Mouse (Mus musculus) forebrain, embryonic 13.5 days (tissue): Measurements from ENCODE around the gene Ighmbp2. TPM values are rescaled to one million over a fixed set of nuclear protein-coding genes. Genes with fewer than 3 reads are reported as not detected.

Source experiments
- ATAC-seq: fragments of 200-750 bp; cut with Nextera tagmentation; 2 replicates; pipeline ENCODE4 v1.8.0; 2017
- H3K27ac ChIP-seq: fragments of 300-500 bp; sonication (generic); 2 replicates; pipeline ENCODE4 v1.5.1; 2015; ENCODE audit warnings: inconsistent platforms, mild to moderate bottlenecking, moderate library complexity
- H3K27me3 ChIP-seq: fragments of 300-500 bp; sonication (generic); 2 replicates; pipeline ENCODE4 v1.6.1; 2015; ENCODE audit warnings: mild to moderate bottlenecking, inconsistent platforms
- H3K36me3 ChIP-seq: fragments of 300-500 bp; sonication (generic); 2 replicates; pipeline ENCODE4 v1.6.1; 2015; ENCODE audit warnings: mild to moderate bottlenecking, inconsistent platforms; ENCODE audit not compliant: poor library complexity, severe bottlenecking
- H3K4me1 ChIP-seq: fragments of 300-500 bp; sonication (generic); 2 replicates; pipeline ENCODE4 v1.6.1; 2015; ENCODE audit warnings: inconsistent platforms
- H3K4me2 ChIP-seq: fragments of 300-500 bp; sonication (generic); 2 replicates; pipeline ENCODE4 v1.6.1; 2015; ENCODE audit warnings: inconsistent platforms, mild to moderate bottlenecking, moderate library complexity
- H3K4me3 ChIP-seq: fragments of 300-500 bp; sonication (generic); 2 replicates; pipeline ENCODE4 v1.5.1; 2015; ENCODE audit warnings: mild to moderate bottlenecking, inconsistent platforms
- H3K9ac ChIP-seq: fragments of 300-500 bp; sonication (generic); 2 replicates; pipeline ENCODE4 v1.6.1; 2015; ENCODE audit warnings: mild to moderate bottlenecking, inconsistent platforms
- H3K9me3 ChIP-seq: fragments of 300-500 bp; sonication (generic); replicated peaks from 2 replicates; pipeline ENCODE4 v1.6.1; 2016; ENCODE audit warnings: inconsistent platforms
- WGBS: fragments of 180-500 bp; shearing (Covaris S2); methylation state at CpG from one replicate; pipeline ENCODE4 v1.1.7; 2015; 5-methylcytosine and 5-hydroxymethylcytosine counted together
- polyA plus RNA-seq: library from polyadenylated mRNA; unstranded; fragments of >200 nt; fragmentation: Nextera tagmentation; extraction: Ambion mirVana; gene quantifications from 2 replicates; pipeline ENCODE4 v1.2.1, GENCODE M21; 2015

The Ighmbp2 gene
- polyA plus RNA-seq, result 10.6 and 12.3 TPM in 2 replicates

DNA sequence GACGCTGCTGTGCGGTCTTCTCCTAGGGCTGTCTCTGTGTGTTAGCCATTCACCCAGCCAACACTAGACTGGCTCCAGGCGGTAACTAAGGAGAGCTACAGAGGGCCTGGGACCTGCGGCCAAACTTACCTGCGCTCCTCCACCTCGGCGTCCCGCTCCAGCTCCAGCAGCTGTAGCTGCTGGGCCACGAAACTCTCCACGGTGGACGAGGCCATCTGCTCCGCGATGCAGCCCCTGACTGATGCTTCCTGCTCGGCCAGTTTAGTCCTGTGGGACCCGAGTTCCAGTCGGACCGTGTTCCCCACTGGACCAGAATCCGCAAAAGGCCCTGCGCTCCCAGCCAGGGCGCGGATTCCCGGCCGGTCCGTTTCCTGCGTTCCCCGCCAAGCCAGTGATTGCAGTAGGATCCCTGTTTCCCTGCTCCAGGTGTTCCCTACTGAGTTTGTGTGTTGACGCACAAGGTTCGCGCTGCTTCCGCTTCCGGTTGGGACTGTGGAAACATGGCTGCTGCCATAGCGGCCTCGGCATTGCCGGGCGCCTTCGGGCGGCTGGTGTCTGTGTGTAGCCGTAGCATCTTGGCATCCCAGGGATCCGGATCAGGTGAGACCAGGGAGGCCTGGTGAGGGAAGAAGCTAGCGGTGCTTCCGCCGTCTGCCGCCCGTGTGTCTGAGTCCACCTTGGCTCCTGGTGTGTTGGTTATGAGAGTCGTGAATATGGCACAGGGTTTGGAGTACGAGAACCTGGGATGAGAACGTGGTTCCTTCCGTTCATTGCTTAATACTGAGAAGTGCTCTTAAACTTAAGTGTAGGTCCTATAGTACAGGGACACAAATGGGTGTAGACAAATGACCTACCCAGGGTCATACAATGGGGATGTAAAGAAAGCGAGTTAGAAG is at the start of gene Ighmbp2, which contains the start of gene Mrpl21:
Gene Ighmbp2, minus strand, starts transcription at position 446 of the 896 bp plus-strand sequence.
Gene Mrpl21, plus strand, starts transcription at position 330 of the 896 bp plus-strand sequence.
- Histone ChIP-seq H3K4me3 (peak within 1 kb of the TSS; percentile 82), H3K9ac (peak within 1 kb of the TSS; percentile 84), H3K9me3 (no peaks in the 10 kb centered on the region), H3K27ac (peak within 1 kb of the TSS; percentile 63), H3K36me3 (peaks cover 55% of the 10 kb centered on the region), H3K4me2 (peak within 1 kb of the TSS; percentile 81), H3K27me3 (no peaks in the 10 kb centered on the region), H3K4me1 (peaks cover 20% of the 10 kb centered on the region)
- peak; percentile 95 for ATAC-seq
- WGBS, result under 1% methylated on average over 49 of the region's 49 CpGs

- 85% methylated on average over 12 of the region's 12 CpGs for WGBS
- H3K9me3 ChIP-seq, result no peaks in the 10 kb centered on the region
- H3K27me3 ChIP-seq, result peaks cover 28% of the 10 kb centered on the region
- no peak overlapping the region; the same call in 1 of the 2 replicates for H3K27ac ChIP-seq
- H3K9ac ChIP-seq, result no peak overlapping the region
- H3K36me3 ChIP-seq, result no peaks in the 10 kb centered on the region
- H3K4me1 ChIP-seq, result peaks cover 40% of the 10 kb centered on the region
- no peak overlapping the region for H3K4me3 ChIP-seq
- no peak for ATAC-seq
- H3K4me2 ChIP-seq, result peak overlapping the region; percentile 96; the same call in 1 of the 2 replicates
These were observed 43.7 kb upstream of the Ighmbp2 start for GRCm38 (mm10) chr19:3326479-3327047.

DNA sequence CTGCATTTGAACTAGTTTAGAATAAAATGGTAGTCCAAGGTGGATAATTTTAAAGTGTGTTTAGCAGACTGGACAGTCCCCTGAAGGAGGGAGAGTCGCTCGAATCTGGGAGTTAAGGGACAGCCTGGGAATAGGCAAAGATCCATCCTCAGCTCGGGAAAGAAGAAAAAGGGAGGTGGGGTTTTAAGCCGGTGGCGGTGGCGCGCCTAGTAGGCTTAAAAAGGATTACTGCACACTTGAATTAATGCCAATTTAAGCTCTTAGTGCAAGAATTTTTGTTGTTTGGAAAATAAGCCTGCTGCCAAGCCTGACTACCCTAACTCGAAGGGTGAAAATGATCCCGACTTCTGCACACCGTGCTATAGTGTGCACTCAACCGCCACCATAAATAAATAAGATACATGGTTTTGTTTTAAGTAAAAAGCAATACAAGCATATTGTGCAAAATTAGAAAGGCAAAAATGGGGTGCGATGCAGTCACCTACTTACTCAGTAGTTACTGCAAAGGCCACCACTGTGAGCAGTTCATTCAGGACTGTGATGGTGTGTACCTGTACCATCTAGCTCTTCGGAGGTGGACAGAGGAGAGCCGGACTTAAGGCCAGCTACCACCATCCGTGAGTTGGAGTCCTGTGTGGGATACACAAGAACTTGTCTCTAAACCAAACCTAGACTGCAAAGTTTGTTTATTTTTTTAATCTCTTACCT is 43.1 kb upstream of the Ighmbp2 start:
- WGBS, result 17% methylated on average over 15 of the region's 15 CpGs
- Histone ChIP-seq H3K36me3 (no peaks in the 10 kb centered on the region), H3K4me1 (peaks cover 40% of the 10 kb centered on the region), H3K27me3 (peaks cover 33% of the 10 kb centered on the region), H3K4me3 (peak overlapping the region; percentile 51), H3K9ac (peak overlapping the region; percentile 68), H3K9me3 (no peaks in the 10 kb centered on the region), H3K27ac (peak overlapping the region; percentile 85), H3K4me2 (peak overlapping the region; percentile 96)
- peak; percentile 6; the same call in 1 of the 2 replicates for ATAC-seq

DNA sequence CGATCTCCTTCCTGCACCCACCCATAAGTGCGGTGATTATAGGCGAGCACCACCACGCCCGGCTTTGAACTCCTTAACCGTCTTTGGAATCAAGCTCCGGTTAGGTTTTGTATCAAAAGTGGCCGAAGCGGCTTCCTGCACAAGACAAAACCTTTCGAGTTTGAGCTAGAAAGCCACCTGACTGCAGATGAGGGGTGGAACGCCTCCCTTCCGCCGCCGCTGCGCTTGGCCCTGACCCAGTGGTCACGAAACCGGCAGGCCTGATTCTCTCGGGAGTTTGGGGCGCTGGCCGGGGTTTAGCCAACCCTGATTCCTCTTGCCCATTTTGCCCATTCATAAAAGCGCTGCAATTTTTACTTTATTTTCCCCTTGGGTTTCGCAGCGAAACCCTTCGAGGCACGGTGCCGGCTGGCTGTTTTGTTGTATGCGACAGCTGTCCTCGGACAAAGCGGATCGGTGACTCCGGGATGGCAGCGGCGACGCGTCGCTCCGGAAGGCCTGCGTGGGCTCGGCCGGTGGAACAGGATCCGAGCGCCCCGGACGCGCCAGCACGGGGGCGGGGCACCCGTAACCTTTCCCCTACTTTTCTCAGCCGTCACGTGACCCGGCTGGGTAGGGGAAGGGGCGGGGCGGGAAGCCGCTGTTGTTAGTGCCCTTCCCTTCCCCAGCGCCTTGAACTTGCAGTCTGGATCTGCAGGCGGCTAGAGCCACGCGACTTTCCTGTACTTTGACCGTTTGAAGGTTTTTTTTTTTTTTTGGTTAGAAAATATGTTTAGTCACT is 42.3 kb upstream of the Ighmbp2 start:
- ATAC-seq, result peak; percentile 79
- H3K4me1 ChIP-seq, result peaks cover 40% of the 10 kb centered on the region
- WGBS, result under 1% methylated on average over 58 of the region's 59 CpGs
- no peaks in the 10 kb centered on the region for H3K36me3 ChIP-seq
- H3K9me3 ChIP-seq, result no peaks in the 10 kb centered on the region
- H3K27ac ChIP-seq, result peak overlapping the region; percentile 85
- peaks cover 41% of the 10 kb centered on the region for H3K27me3 ChIP-seq
- peak overlapping the region; percentile 51 for H3K4me3 ChIP-seq
- peak overlapping the region; percentile 68 for H3K9ac ChIP-seq
- H3K4me2 ChIP-seq, result peak overlapping the region; percentile 96

- peaks cover 40% of the 10 kb centered on the region for H3K4me1 ChIP-seq
- peak overlapping the region; percentile 51 for H3K4me3 ChIP-seq
- no peaks in the 10 kb centered on the region for H3K36me3 ChIP-seq
- WGBS, result 4% methylated on average over 17 of the region's 17 CpGs
- no peaks in the 10 kb centered on the region for H3K9me3 ChIP-seq
- H3K27ac ChIP-seq, result peak overlapping the region; percentile 85; the same call in 1 of the 2 replicates
- peak overlapping the region; percentile 96 for H3K4me2 ChIP-seq
- peak overlapping the region; percentile 68 for H3K9ac ChIP-seq
- ATAC-seq, result no peak
- peaks cover 47% of the 10 kb centered on the region for H3K27me3 ChIP-seq
These were observed 41.5 kb upstream of the Ighmbp2 start for GRCm38 (mm10) chr19:3324271-3324811.

- Histone ChIP-seq H3K9ac (peak overlapping the region; percentile 68), H3K27me3 (peaks cover 48% of the 10 kb centered on the region), H3K27ac (no peak overlapping the region), H3K4me3 (peak overlapping the region; percentile 51), H3K36me3 (no peaks in the 10 kb centered on the region), H3K9me3 (no peaks in the 10 kb centered on the region), H3K4me2 (peak overlapping the region; percentile 96), H3K4me1 (peaks cover 40% of the 10 kb centered on the region)
- 1% methylated on average over 34 of the region's 34 CpGs for WGBS
- ATAC-seq, result peak; percentile 6; the same call in 1 of the 2 replicates
These were observed 41.0 kb upstream of the Ighmbp2 start for GRCm38 (mm10) chr19:3323753-3324270.

DNA sequence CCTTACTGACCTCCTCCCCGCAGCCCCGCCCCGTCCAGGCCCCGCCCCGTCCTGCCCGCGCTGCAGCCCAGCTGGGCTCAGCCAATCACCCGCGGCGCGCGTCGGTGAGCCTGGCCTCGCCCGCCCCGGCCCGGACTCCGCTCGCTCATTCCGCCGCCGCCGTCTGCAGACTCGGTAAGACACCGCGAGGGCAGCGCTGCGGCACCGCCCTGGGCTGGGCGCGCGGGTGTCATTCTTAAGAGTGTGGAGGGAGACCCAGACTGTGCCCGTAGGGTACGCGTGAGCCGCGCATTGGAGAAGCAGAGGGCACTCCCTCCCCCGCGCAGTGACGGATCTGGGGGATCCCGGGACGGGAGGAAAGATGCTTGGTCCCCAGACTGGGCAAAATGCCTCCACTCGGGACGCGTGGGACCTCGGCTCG is 40.4 kb upstream of the Ighmbp2 start:
- ATAC-seq, result peak; percentile 76
- peak overlapping the region; percentile 51 for H3K4me3 ChIP-seq
- WGBS, result 2% methylated on average over 40 of the region's 47 CpGs
- H3K9ac ChIP-seq, result peak overlapping the region; percentile 68
- peak overlapping the region; percentile 96 for H3K4me2 ChIP-seq
- H3K27ac ChIP-seq, result no peak overlapping the region
- peaks cover 48% of the 10 kb centered on the region for H3K27me3 ChIP-seq
- H3K36me3 ChIP-seq, result no peaks in the 10 kb centered on the region
- H3K9me3 ChIP-seq, result no peaks in the 10 kb centered on the region
- H3K4me1 ChIP-seq, result peaks cover 40% of the 10 kb centered on the region

GRCm38 (mm10) chr19:3322261-3322969 is 39.6 kb upstream of the Ighmbp2 start, which contains the start of gene Cpt1a:
Gene Cpt1a (plus strand): TSS chr19:3322334.
- WGBS, result 6% methylated on average over 26 of the region's 26 CpGs
- H3K27ac ChIP-seq, result no peak within 1 kb of the TSS
- peaks cover 40% of the 10 kb centered on the region for H3K4me1 ChIP-seq
- peak within 1 kb of the TSS; percentile 68 for H3K9ac ChIP-seq
- H3K4me2 ChIP-seq, result peak within 1 kb of the TSS; percentile 96
- H3K9me3 ChIP-seq, result no peaks in the 10 kb centered on the region
- H3K27me3 ChIP-seq, result peaks cover 48% of the 10 kb centered on the region
- H3K4me3 ChIP-seq, result peak within 1 kb of the TSS; percentile 51
- H3K36me3 ChIP-seq, result no peaks in the 10 kb centered on the region
- ATAC-seq, result no peak

DNA sequence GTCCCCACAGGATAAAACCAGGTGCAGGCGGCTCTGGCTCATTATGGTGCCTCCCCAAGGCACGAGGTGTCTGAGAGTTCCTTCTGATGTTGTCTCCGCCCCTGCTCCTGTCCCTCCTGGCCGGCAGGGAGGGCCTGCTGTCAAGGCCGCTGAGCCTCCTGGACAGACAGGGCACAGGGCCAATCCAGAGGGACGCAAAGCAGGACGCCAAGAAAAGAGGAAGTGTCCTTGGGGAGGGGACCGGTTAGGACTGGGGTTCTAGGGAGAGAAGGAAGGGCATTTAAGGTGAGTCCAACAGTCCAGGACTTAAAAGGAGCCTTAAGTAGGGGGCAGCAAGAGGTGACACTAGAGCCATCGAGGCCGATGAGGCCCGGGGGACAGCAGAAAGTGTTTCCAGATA is 38.8 kb upstream of the Ighmbp2 start:
- Histone ChIP-seq H3K27ac (no peak overlapping the region), H3K36me3 (no peaks in the 10 kb centered on the region), H3K4me3 (no peak overlapping the region), H3K9me3 (no peaks in the 10 kb centered on the region), H3K4me2 (peak overlapping the region; percentile 96), H3K27me3 (peaks cover 48% of the 10 kb centered on the region), H3K9ac (no peak overlapping the region), H3K4me1 (peaks cover 39% of the 10 kb centered on the region)
- ATAC-seq, result no peak
- 5% methylated on average over 11 of the region's 11 CpGs for WGBS

- Histone ChIP-seq H3K27me3 (peaks cover 48% of the 10 kb centered on the region), H3K4me1 (peaks cover 31% of the 10 kb centered on the region), H3K27ac (no peak overlapping the region), H3K4me3 (no peak overlapping the region), H3K4me2 (no peak overlapping the region), H3K36me3 (no peaks in the 10 kb centered on the region), H3K9me3 (no peaks in the 10 kb centered on the region), H3K9ac (no peak overlapping the region)
- 82% methylated on average over 3 of the region's 3 CpGs for whole genome bisulfite sequencing
- ATAC-seq, result no peak
These were observed 38.0 kb upstream of the Ighmbp2 start for GRCm38 (mm10) chr19:3320801-3321200.
